Mouse (Mus musculus): Measurements from ENCODE around the gene Il17rc. TPM values are rescaled to one million over a fixed set of nuclear protein-coding genes. Genes with fewer than 3 reads are reported as not detected.

Gene Il17rc
- polyA plus RNA-seq, 1 experiment from 2014 or later = 3.9 TPM

DNA sequence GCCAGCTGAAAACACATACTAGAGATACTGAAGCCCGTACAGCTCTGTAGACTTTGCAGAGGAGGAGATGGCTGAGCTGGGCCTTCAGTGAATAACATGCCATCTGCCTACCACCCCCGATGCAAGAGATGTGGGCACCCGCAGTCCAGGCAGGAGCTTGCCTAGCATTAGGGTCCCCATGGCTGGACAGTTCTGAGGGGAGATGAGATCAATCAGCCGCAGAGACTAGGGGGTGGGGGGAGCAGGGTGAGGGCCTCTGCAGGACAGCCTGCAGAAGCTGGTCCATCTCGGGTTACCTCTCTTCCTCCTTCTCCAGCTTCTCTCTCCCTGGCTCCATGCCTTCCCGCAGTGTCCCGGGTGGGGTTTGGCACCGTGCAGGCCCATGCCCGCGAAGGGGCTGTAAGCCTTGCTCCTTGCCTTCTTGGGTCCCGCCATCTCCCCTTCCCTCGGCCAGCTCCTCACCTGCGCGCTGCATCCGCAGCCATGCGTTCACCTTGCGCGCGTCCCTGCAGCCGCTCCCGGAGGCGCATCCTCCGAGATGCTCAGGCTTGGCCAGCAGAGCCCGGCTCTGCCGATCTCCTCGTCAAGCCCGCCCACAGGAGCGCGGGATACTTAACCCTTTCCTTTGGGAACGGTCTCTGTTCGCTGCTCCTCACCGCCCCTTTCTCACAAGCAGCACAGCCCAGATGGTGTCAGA lies 30.3 kb downstream of the Il17rc start, which contains the start of gene Prrt3:
Gene Prrt3, minus strand, starts transcription at position 544 of the 697 bp plus-strand sequence.
- Histone ChIP-seq H3K9ac (peak within 1 kb of the TSS; percentile 57), H3K27me3 (peaks cover 16% of the 10 kb centered on the region), H3K36me3 (no peaks in the 10 kb centered on the region), H3K4me1 (no peaks in the 10 kb centered on the region; the same call in 1 of the 2 replicates), H3K4me3 (peak within 1 kb of the TSS; percentile 52), H3K27ac (no peak within 1 kb of the TSS), H3K4me2 (replicated peaks) (peak within 1 kb of the TSS; percentile 58), H3K9me3 (no peaks in the 10 kb centered on the region)
- WGBS = 1% methylated on average over 32 of the region's 32 CpGs
- peak; percentile 37 for ATAC-seq (ENCODE audit: insufficient number of reproducible peaks, insufficient read depth, low FRiP score, low TSS enrichment)

DNA sequence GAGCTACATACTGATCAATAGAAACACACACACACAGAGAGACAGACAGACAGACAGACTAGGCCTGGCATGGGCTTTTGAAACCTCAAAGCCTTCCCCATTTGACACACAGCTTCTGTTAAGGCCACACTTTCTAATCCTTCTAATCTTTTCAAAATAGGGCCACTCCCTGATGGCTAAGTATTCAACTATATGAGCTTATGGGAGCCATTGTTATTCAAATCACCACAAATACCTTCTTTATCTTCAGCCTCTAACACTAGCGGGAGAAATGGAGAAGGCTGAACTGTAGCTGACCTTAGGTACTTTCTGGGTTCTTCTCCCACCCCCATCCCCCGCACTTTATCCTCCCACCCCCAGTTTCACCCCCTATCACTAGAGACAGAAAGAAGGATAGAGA lies 31.6 kb downstream of the Il17rc start:
- Histone ChIP-seq H3K9ac (no peak overlapping the region), H3K27ac (no peak overlapping the region), H3K36me3 (no peaks in the 10 kb centered on the region), H3K9me3 (no peaks in the 10 kb centered on the region), H3K4me2 (replicated peaks) (no peak overlapping the region), H3K4me3 (no peak overlapping the region), H3K27me3 (peaks cover 12% of the 10 kb centered on the region), H3K4me1 (no peaks in the 10 kb centered on the region; the same call in 1 of the 2 replicates)
- no peak for ATAC-seq (ENCODE audit: insufficient number of reproducible peaks, insufficient read depth, low FRiP score, low TSS enrichment)
- 79% methylated on average over 2 of the region's 2 CpGs for WGBS

DNA sequence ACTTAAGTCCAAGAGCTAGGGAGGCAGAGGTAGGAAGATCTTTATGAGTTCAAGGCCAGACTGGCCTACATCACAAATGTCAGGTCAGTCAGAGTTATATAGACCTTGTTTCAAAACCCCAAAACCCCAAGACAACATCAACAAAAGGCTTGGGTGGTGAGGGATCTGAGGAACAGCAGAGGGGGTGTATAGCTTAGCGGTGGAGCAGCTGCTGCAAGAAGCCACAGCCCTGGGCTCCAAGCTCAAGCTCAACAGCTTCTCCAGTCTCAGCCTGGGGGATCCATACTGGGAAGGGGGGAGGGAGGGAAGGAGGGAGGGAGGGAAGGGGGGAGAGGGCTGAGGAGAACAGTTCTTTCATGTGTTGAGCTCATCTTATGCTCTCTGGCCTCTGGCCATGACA lies 34.5 kb downstream of the Il17rc start:
- Histone ChIP-seq H3K4me2 (replicated peaks) (no peak overlapping the region), H3K9ac (no peak overlapping the region), H3K4me3 (no peak overlapping the region), H3K4me1 (no peaks in the 10 kb centered on the region; the same call in 1 of the 2 replicates), H3K27ac (no peak overlapping the region), H3K9me3 (no peaks in the 10 kb centered on the region), H3K27me3 (peaks cover 8% of the 10 kb centered on the region), H3K36me3 (no peaks in the 10 kb centered on the region)
- no peak for ATAC-seq (ENCODE audit: insufficient number of reproducible peaks, insufficient read depth, low FRiP score, low TSS enrichment)
- whole genome bisulfite sequencing = 76% methylated on average over 1 of the region's 1 CpGs

DNA sequence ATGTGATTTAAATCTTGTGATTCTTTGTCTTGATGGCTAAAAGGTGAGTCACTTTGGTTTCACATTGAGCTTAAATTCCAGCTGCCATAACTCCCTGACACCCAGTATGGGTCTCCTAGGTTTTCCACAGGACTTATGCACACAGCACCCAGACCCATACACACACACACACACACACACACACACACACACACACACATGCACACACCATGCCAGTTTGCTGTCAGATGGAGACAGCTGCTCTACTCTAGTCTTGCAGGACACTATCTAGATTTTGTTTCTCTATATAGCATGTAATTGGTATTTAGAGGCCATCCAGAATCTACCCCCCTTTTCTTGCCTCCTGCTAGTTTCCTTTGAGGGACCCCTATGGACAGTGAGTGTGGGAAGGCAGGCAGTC lies 35.9 kb downstream of the Il17rc start:
- no peaks in the 10 kb centered on the region for H3K4me1 ChIP-seq
- ATAC-seq (ENCODE audit: insufficient number of reproducible peaks, insufficient read depth, low FRiP score, low TSS enrichment) = no peak
- no peaks in the 10 kb centered on the region for H3K9me3 ChIP-seq
- no peak overlapping the region for H3K9ac ChIP-seq
- H3K36me3 ChIP-seq = no peaks in the 10 kb centered on the region
- H3K4me2 ChIP-seq (replicated peaks) = no peak overlapping the region
- no peak overlapping the region for H3K27ac ChIP-seq
- H3K27me3 ChIP-seq = no peaks in the 10 kb centered on the region; the same call in 1 of the 2 replicates
- H3K4me3 ChIP-seq = no peak overlapping the region

DNA sequence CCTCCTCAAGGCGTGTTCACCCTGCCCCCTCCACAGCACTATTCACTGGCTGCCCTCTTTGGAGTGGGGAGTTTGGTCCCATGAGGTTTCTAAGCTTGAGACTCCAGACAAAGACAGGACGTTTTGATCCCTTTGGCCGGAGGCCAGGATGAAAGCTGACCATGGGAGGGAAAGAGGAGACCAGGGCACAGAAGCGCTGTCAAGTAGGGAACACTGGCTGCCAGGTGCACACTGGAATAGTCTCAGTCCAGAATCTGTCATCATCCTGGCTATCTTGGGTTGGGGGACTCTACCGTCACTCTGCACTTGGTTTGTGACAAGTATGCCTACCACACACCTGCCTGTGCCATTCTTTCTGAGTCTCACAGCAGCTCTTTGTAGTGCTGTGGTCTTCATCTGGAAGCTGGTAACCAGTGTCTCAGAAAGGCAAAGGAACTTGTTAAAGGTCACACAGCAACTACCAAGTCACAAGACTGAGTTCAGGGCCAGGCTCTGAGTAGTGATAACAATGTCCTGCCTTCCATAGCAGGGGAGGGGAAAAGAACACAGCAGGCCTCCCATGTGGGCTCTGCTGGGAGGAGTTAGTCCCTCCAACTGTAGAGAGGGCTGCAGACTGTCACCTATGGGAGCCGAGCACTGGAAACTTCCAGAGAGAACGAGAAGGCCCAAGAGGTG lies 37.2 kb downstream of the Il17rc start:
- H3K27me3 ChIP-seq = no peaks in the 10 kb centered on the region
- H3K27ac ChIP-seq = no peak overlapping the region; the same call in 1 of the 2 replicates
- no peak overlapping the region for H3K4me3 ChIP-seq

DNA sequence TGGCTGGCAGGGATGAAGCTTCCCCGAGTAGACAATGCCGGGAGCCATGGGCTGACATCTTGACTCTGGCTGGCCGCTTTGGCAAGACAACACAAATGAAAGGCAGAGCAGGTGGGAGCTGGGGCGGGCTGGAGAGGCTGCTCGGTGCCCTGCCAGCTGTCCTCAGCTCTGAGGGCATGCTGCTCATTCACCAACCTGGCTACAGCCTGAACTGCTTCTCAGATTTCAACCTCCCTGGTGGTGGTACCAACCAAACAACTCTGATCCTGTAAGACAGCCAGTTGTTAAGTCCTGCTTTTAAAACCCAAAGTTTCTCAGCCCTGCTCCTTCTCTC lies 37.7 kb downstream of the Il17rc start:
- no peaks in the 10 kb centered on the region for H3K9me3 ChIP-seq
- H3K36me3 ChIP-seq = peaks cover 9% of the 10 kb centered on the region
- H3K27me3 ChIP-seq = no peaks in the 10 kb centered on the region
- no peaks in the 10 kb centered on the region for H3K4me1 ChIP-seq
- no peak overlapping the region for H3K4me2 ChIP-seq (replicated peaks)
- H3K9ac ChIP-seq = no peak overlapping the region
- H3K4me3 ChIP-seq = no peak overlapping the region
- no peak for ATAC-seq (ENCODE audit: insufficient number of reproducible peaks, insufficient read depth, low FRiP score, low TSS enrichment)
- no peak overlapping the region; the same call in 1 of the 2 replicates for H3K27ac ChIP-seq
- 43% methylated on average over 5 of the region's 5 CpGs for WGBS

More for the DNA sequence above, 37.2 kb downstream of the Il17rc start:
- no peak overlapping the region for H3K4me2 ChIP-seq (replicated peaks)
- ATAC-seq (ENCODE audit: insufficient number of reproducible peaks, insufficient read depth, low FRiP score, low TSS enrichment) = no peak
- no peak overlapping the region for H3K9ac ChIP-seq
- H3K9me3 ChIP-seq = no peaks in the 10 kb centered on the region
- peaks cover 4% of the 10 kb centered on the region; the same call in 1 of the 2 replicates for H3K36me3 ChIP-seq
- H3K4me1 ChIP-seq = no peaks in the 10 kb centered on the region
- 58% methylated on average over 7 of the region's 7 CpGs for WGBS

DNA sequence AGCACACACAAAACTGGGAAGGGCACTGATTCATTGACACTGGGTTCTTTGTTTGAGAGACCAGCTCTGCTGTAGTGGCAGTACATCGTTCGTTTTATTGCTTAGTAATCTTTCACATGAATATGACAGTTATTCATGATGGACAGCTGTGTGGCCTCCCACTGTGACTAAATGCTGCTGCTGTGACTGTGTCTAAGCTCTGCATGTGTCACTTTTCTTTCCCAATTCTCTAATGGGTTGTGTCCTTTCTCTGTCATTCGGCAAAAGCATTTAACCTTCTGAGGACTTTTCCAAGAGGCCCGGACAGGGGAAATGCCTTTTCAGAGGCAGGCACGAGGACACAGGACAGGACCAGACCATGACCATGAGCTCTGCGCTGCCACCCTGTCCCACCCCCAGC lies 42.7 kb downstream of the Il17rc start:
- Histone ChIP-seq H3K27me3 (no peaks in the 10 kb centered on the region), H3K36me3 (peaks cover 59% of the 10 kb centered on the region), H3K9me3 (no peaks in the 10 kb centered on the region), H3K4me3 (no peak overlapping the region), H3K9ac (no peak overlapping the region), H3K4me2 (replicated peaks) (no peak overlapping the region), H3K4me1 (no peaks in the 10 kb centered on the region), H3K27ac (no peak overlapping the region)
- no peak for ATAC-seq (ENCODE audit: insufficient number of reproducible peaks, insufficient read depth, low FRiP score, low TSS enrichment)
- 95% methylated on average over 6 of the region's 6 CpGs for WGBS

DNA sequence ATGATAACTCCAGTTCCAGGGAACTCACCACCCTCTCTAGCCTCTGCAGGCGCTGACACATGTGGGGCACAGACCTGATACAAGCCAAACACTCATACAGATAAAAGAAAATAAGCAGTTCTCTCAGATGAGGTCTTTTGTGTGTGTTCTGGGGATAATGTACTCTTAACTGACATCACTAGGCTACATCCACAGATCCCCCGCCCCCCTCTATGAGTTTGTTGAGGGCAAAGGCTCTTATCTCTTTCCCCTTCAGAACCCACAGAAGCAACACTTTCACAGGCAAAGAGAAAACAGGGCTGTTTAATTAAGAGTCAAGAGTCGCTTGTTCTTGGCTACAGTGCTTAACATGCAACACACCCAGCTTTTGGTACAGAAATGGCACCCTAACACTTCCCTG lies 43.4 kb downstream of the Il17rc start:
- H3K4me2 ChIP-seq (replicated peaks) = no peak overlapping the region
- ATAC-seq (ENCODE audit: insufficient number of reproducible peaks, insufficient read depth, low FRiP score, low TSS enrichment) = no peak
- H3K9ac ChIP-seq = no peak overlapping the region
- no peak overlapping the region for H3K27ac ChIP-seq
- WGBS = 99% methylated on average over 3 of the region's 3 CpGs
- H3K9me3 ChIP-seq = no peaks in the 10 kb centered on the region
- no peak overlapping the region for H3K4me3 ChIP-seq
- H3K4me1 ChIP-seq = no peaks in the 10 kb centered on the region
- H3K36me3 ChIP-seq = peaks cover 66% of the 10 kb centered on the region
- H3K27me3 ChIP-seq = no peaks in the 10 kb centered on the region

DNA sequence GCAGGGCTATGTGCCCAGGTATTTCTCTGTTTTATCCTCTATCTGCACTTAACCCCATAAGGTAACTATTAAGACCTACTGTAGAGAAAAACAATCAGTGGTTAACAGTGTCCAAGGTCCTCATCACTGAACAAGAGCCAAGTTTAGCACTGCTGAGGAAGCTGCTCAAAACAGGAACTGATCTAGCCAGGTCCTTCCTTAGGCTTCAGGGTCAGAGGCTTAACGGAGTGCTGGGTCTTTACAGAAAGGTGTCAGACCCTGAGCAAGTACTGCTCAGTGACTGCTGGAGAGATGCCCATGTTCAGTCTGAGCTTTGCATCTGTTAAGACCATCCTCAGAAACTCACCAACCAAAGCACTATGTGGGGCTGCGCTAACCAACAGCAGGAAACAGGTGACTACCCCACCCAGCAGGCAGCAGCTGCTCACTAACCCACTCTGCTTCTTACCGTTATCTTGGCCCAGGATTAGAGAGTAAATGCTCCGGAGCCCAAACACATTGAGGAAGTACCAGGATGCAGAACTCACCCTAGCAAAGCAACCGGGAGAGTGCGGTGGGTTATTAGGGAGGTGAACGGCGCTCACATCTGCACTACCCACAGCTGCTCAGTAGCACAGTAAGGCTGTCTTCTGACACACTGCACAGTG lies 46.3 kb downstream of the Il17rc start:
- H3K27me3 ChIP-seq = no peaks in the 10 kb centered on the region
- no peak overlapping the region for H3K27ac ChIP-seq
- no peak overlapping the region for H3K9ac ChIP-seq
- ATAC-seq (ENCODE audit: insufficient number of reproducible peaks, insufficient read depth, low FRiP score, low TSS enrichment) = 0 out of 2 replicates have a peak, but pooled peaks have one; percentile 22
- peaks cover 93% of the 10 kb centered on the region for H3K36me3 ChIP-seq
- no peaks in the 10 kb centered on the region for H3K4me1 ChIP-seq
- H3K4me2 ChIP-seq (replicated peaks) = no peak overlapping the region
- no peak overlapping the region for H3K4me3 ChIP-seq
- WGBS = 96% methylated on average over 8 of the region's 8 CpGs
- H3K9me3 ChIP-seq = no peaks in the 10 kb centered on the region

DNA sequence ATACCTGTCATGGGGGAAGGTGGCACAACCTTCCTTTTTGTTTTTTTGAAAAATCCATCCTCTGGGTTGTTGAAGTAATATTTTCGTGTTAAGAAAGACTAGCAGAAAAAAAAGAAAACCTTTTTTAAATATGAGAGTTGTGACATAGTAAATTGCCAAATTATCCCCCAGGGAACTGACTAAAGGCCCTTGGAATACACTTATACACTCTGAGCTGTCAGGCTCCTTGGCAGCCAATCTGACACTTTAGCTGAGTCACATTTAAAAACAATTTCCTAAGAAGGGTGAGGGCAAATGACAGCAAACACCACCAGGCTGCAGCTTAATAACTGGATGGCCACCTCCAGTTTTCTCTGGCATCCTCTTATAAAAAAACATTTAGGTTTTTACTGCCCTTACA lies 51.1 kb downstream of the Il17rc start:
- H3K36me3 ChIP-seq = peaks cover 60% of the 10 kb centered on the region
- no peak overlapping the region for H3K27ac ChIP-seq
- 67% methylated on average over 1 of the region's 1 CpGs for WGBS

DNA sequence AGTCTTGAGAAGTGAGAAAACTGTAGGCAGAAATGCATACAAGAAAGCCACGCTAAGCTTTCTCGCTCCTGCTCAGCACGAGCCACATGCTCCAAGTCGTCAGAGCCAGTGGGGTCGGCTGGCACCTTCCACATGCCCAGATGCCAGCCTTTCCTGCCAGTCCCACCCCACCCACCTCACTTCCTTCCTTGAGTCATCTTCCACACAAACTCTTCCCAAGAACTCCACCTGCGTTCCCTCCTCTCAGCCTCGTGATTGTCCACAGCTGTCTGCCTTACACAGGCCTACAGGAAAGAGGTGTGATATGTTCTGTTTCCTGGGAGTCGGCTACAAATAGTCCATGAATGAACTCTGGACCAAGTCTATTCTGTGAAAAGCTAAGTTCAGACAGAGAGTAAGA lies 52.2 kb downstream of the Il17rc start:
- Histone ChIP-seq H3K4me3 (no peak overlapping the region), H3K9ac (no peak overlapping the region), H3K4me1 (no peaks in the 10 kb centered on the region), H3K27me3 (no peaks in the 10 kb centered on the region), H3K36me3 (peaks cover 49% of the 10 kb centered on the region), H3K9me3 (no peaks in the 10 kb centered on the region), H3K4me2 (replicated peaks) (no peak overlapping the region), H3K27ac (no peak overlapping the region)
- no peak for ATAC-seq (ENCODE audit: insufficient number of reproducible peaks, insufficient read depth, low FRiP score, low TSS enrichment)
- WGBS = 91% methylated on average over 8 of the region's 8 CpGs

More for the DNA sequence above, 51.1 kb downstream of the Il17rc start:
- ATAC-seq (ENCODE audit: insufficient number of reproducible peaks, insufficient read depth, low FRiP score, low TSS enrichment) = no peak
- Histone ChIP-seq H3K4me3 (no peak overlapping the region), H3K9me3 (no peaks in the 10 kb centered on the region), H3K9ac (no peak overlapping the region), H3K27me3 (no peaks in the 10 kb centered on the region), H3K4me2 (replicated peaks) (no peak overlapping the region), H3K4me1 (no peaks in the 10 kb centered on the region)
